Mouse (Mus musculus) cortical plate, adult 2 months (tissue): ENCODE data around the gene Lrp8.

Experiments
- CTCF ChIP-seq: fragments of 200-500 bp; IDR thresholded peaks from 2 replicates; pipeline ENCODE4 v1.5.1; 2011; ENCODE audit warnings: mild to moderate bottlenecking, control low read depth, low read length; ENCODE audit not compliant: insufficient read depth; ENCODE audit errors: extremely low read depth
- POLR2A ChIP-seq: fragments of 200-500 bp; IDR thresholded peaks from 2 replicates; pipeline ENCODE4 v1.6.1; 2011; ENCODE audit warnings: mild to moderate bottlenecking, low read length, control low read depth; ENCODE audit not compliant: insufficient read depth; ENCODE audit errors: extremely low read depth

- TF ChIP-seq CTCF (no peak), POLR2A (no peak)
Measured at GRCm38 (mm10) chr4:107899211-107899927, 97.3 kb downstream of the Lrp8 start.
